Mouse (Mus musculus) stomach, postnatal 0 days (tissue): ENCODE measurements at regions not wholly inside any gene's neighbourhood (a gene's known extent, or its start where the extent isn't known, plus 50 kb on each side); places are given as distances from the start of the nearest gene placed in this dataset.

Experiments used
- ATAC-seq: fragments of 200-750 bp; cut with Nextera tagmentation; 2 replicates; pipeline ENCODE4 v1.8.0; 2017; ENCODE audit not compliant: low FRiP score, low TSS enrichment
- DNase-seq: peaks from one replicate; pipeline ENCODE4 v3.0.0-alpha.2; 2016; ENCODE audit warnings: low spot score
- H3K27ac ChIP-seq: fragments of 300-500 bp; sonication (generic); replicated peaks from 2 replicates; pipeline ENCODE4 v1.5.1; 2014; ENCODE audit warnings: mild to moderate bottlenecking, control low read depth
- H3K27me3 ChIP-seq: fragments of 300-500 bp; sonication (generic); 2 replicates; pipeline ENCODE4 v1.6.1; 2014; ENCODE audit warnings: low read length; ENCODE audit not compliant: control insufficient read depth, insufficient read depth
- H3K36me3 ChIP-seq: fragments of 300-500 bp; sonication (generic); 2 replicates; pipeline ENCODE4 v1.6.1; 2014; ENCODE audit warnings: low read length, mixed read lengths; ENCODE audit not compliant: control insufficient read depth, insufficient read depth
- H3K4me1 ChIP-seq: fragments of 300-500 bp; sonication (generic); replicated peaks from 2 replicates; pipeline ENCODE4 v1.6.1; 2014; ENCODE audit warnings: antibody characterized with exemption; ENCODE audit not compliant: control insufficient read depth, insufficient read depth
- H3K4me2 ChIP-seq: fragments of 300-500 bp; sonication (generic); replicated peaks from 2 replicates; pipeline ENCODE4 v1.6.1; 2014; ENCODE audit warnings: low read depth, mild to moderate bottlenecking, control low read depth, moderate library complexity
- H3K4me3 ChIP-seq: fragments of 300-500 bp; sonication (generic); 2 replicates; pipeline ENCODE4 v1.5.1; 2014; ENCODE audit warnings: low read depth, low read length, control low read depth
- H3K9ac ChIP-seq: fragments of 300-500 bp; sonication (generic); 2 replicates; pipeline ENCODE4 v1.6.1; 2014; ENCODE audit warnings: mild to moderate bottlenecking, low read length, control low read depth, mixed read lengths
- H3K9me3 ChIP-seq: fragments of 300-500 bp; sonication (generic); 2 replicates; pipeline ENCODE4 v1.6.1; 2016; ENCODE audit warnings: low read length; ENCODE audit not compliant: control insufficient read depth
- CTCF ChIP-seq: IDR thresholded peaks from 2 replicates; pipeline ENCODE4 v1.5.1; 2016; ENCODE audit warnings: antibody characterized with exemption, low read depth, mild to moderate bottlenecking, moderate library complexity
- EP300 ChIP-seq: optimal IDR thresholded peaks from 2 replicates; pipeline ENCODE3; 2016; ENCODE audit warnings: antibody characterized with exemption
- WGBS: fragments of 180-500 bp; shearing (Covaris S2); extraction: QIAGEN DNeasy Blood & Tissue Kit; methylation state at CpG from one replicate; pipeline ENCODE4 v1.1.7; 2014; 5-methylcytosine and 5-hydroxymethylcytosine counted together

DNA sequence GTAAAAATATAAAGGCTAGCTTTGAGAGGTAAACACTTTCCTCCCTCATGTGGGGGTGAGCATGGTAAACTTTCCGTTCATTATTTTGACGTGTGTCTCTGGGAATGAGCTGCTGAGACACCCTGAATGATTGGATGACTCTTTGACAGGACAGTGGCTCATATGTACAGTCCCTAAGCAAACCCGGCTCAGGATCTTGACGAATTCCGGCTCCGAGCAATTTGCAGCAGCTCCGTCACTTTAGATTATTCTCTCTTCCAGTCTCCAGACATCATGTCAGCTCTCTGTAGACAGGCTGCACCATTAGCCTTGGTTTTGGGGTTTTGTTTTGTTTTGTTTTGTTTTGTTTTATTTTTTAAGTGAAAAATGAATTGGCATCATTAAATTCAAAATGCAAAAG lies 194.0 kb downstream of the 1700009N14Rik start:
- TF ChIP-seq EP300: no peak
- no peak for TF ChIP-seq CTCF
- H3K4me2 ChIP-seq: no peak overlapping the region
- no peaks in the 10 kb centered on the region for H3K9me3 ChIP-seq
- DNase-seq (no peak), ATAC-seq (no peak)
- no peaks in the 10 kb centered on the region for H3K36me3 ChIP-seq
- no peak overlapping the region for H3K4me3 ChIP-seq
- H3K9ac ChIP-seq: no peak overlapping the region
- H3K27ac ChIP-seq: no peak overlapping the region
- H3K4me1 ChIP-seq: no peaks in the 10 kb centered on the region
- H3K27me3 ChIP-seq: no peaks in the 10 kb centered on the region
- 74% methylated on average over 7 of the region's 7 CpGs for WGBS

DNA sequence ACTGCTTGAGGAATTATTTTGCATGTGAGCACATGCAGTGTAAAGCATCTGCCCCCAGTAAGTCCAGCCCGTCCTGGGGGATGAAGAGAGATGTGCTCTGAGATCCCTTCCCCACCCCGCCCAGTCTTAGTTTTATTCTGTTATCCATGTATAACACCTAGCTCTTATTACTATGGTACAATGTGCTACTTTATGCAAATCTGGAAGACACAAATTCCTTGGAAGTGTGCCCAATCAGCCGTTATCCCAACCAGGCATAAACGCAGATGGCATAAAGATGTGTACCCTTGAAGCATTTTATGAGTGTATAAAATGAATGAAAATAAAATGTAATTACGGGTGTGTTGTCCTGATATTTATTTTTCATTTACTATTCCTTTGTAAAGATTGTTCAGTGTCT lies 194.8 kb downstream of the 1700009N14Rik start:
- H3K36me3 ChIP-seq: no peaks in the 10 kb centered on the region
- DNase-seq: no peak
- WGBS: 78% methylated on average over 5 of the region's 5 CpGs
- ATAC-seq: no peak
- H3K4me1 ChIP-seq: no peaks in the 10 kb centered on the region
- H3K4me3 ChIP-seq: no peak overlapping the region
- H3K9me3 ChIP-seq: no peaks in the 10 kb centered on the region
- H3K9ac ChIP-seq: no peak overlapping the region
- no peak overlapping the region for H3K4me2 ChIP-seq
- no peak overlapping the region for H3K27ac ChIP-seq
- no peaks in the 10 kb centered on the region for H3K27me3 ChIP-seq
- TF ChIP-seq EP300 (no peak), CTCF (no peak)

- ATAC-seq: no peak
Observed at GRCm38 (mm10) chr4:39660538-39660937, 210.4 kb downstream of the 1700009N14Rik start.

DNA sequence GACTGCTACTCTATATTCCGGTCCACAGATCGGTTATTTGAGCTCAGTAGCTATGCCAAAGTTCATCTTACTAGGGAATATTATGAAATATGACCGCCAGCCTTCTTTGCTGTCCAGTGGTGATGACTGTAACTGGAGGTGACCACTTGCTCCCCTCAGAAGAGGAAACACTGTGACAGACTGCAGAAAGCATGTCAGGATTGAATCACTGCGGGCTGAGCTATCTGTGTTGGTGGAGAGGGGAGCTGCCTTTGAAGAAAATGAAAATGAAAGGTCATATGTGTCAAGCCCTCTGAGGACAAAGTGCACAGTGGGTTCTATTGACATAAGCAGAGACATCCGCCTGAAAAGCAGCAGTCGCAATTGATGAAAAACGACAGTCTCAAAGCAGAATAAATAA lies 222.5 kb downstream of the 1700009N14Rik start:
- 58% methylated on average over 7 of the region's 7 CpGs for WGBS

More at GRCm38 (mm10) chr4:39660538-39660937, 210.4 kb downstream of the 1700009N14Rik start:
- no peaks in the 10 kb centered on the region for H3K36me3 ChIP-seq
- H3K9ac ChIP-seq: no peak overlapping the region
- no peak for DNase-seq
- 63% methylated on average over 2 of the region's 2 CpGs for WGBS
- H3K4me2 ChIP-seq: no peak overlapping the region
- no peak for TF ChIP-seq CTCF
- TF ChIP-seq EP300: no peak
- no peaks in the 10 kb centered on the region for H3K27me3 ChIP-seq
- no peak overlapping the region for H3K4me3 ChIP-seq
- no peak overlapping the region for H3K27ac ChIP-seq
- no peaks in the 10 kb centered on the region for H3K4me1 ChIP-seq
- no peaks in the 10 kb centered on the region for H3K9me3 ChIP-seq

GRCm38 (mm10) chr4:39695236-39695635 lies 245.1 kb downstream of the 1700009N14Rik start:
- Histone ChIP-seq H3K27ac (no peak overlapping the region), H3K9me3 (no peaks in the 10 kb centered on the region), H3K4me1 (no peaks in the 10 kb centered on the region), H3K27me3 (no peaks in the 10 kb centered on the region), H3K36me3 (no peaks in the 10 kb centered on the region), H3K4me3 (no peak overlapping the region), H3K4me2 (no peak overlapping the region), H3K9ac (no peak overlapping the region)
- ATAC-seq: no peak
- TF ChIP-seq EP300 (no peak), CTCF (no peak)
- 41% methylated on average over 4 of the region's 4 CpGs for WGBS
- no peak for DNase-seq

More for the DNA sequence above, 222.5 kb downstream of the 1700009N14Rik start:
- H3K9me3 ChIP-seq: no peaks in the 10 kb centered on the region
- DNase-seq: no peak
- TF ChIP-seq CTCF: no peak
- no peaks in the 10 kb centered on the region for H3K4me1 ChIP-seq
- no peak for ATAC-seq
- no peak overlapping the region for H3K4me3 ChIP-seq
- H3K27me3 ChIP-seq: no peaks in the 10 kb centered on the region
- no peaks in the 10 kb centered on the region for H3K36me3 ChIP-seq
- H3K27ac ChIP-seq: no peak overlapping the region
- H3K4me2 ChIP-seq: no peak overlapping the region
- H3K9ac ChIP-seq: no peak overlapping the region

DNA sequence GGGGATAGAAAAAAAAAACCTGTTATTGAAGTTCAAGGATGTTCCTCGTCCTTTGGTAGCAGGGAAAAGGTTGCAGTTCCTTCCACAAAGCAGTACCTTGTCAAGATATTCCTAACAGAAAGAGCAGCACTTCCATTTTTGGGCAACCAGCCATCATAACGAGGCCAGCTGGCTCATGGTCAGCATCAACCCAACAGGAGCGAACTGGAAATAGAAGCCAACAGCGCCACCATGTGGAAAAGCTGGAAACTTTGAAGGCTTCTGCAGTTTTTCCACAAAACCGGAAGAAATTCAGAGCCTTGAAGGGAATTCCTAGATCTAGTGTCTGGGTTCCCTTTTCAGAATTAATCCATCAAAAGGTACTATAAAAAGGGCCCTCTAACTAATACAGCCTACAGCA lies 247.5 kb downstream of the 1700009N14Rik start:
- Histone ChIP-seq H3K9me3 (no peaks in the 10 kb centered on the region), H3K36me3 (no peaks in the 10 kb centered on the region), H3K27ac (no peak overlapping the region), H3K4me1 (no peaks in the 10 kb centered on the region), H3K9ac (no peak overlapping the region), H3K4me3 (no peak overlapping the region), H3K4me2 (no peak overlapping the region), H3K27me3 (no peaks in the 10 kb centered on the region)
- no peak for TF ChIP-seq EP300
- TF ChIP-seq CTCF: peak; percentile 70
- WGBS: 29% methylated on average over 5 of the region's 5 CpGs
- DNase-seq (peak; percentile 61), ATAC-seq (no peak)
